Mouse (Mus musculus) left cerebral cortex, postnatal 4 days (tissue): ENCODE measurements around the gene Mknk2. TPM values are rescaled to one million over a fixed set of nuclear protein-coding genes. Genes with fewer than 3 reads are reported as not detected.

ENCODE experiments used
- DNase-seq: peaks from one replicate; pipeline ENCODE4 v3.0.0-alpha.2; 2022
- intact Hi-C: fragments of 180-260 bp; cut with DNase I; formaldehyde crosslinking; loops from one replicate; pipeline ENCODE4 v1.15.1; 2025
- total RNA-seq, 2 experiments: library from RNA; stranded (reverse); gene quantifications; 2 replicates each; pipeline ENCODE4 v1.2.3; 2021

Mknk2 gene
- total RNA-seq, 2 experiments from 2014 or later: 61.6 to 67.1 TPM

- intact Hi-C loops: no loop called here
- DNase-seq: no peak
These were observed 15.6 kb upstream of the Mknk2 start for GRCm38 (mm10) chr10:80693401-80694045.

GRCm38 (mm10) chr10:80692249-80693165 is 14.6 kb upstream of the Mknk2 start:
- no peak for DNase-seq
- intact Hi-C loops: no loop called here

- DNase-seq: peak; percentile 74
- intact Hi-C loops: loop anchor here (5.0 kb wide), 1 partner anchor 111 kb away; the partner anchor contains the start of gene Klf16
These were observed 9.9 kb upstream of the Mknk2 start for GRCm38 (mm10) chr10:80687850-80688249.

GRCm38 (mm10) chr10:80686617-80687016 is 8.7 kb upstream of the Mknk2 start:
- intact Hi-C loops: loop anchor here (5.0 kb wide), 1 partner anchor 109 kb away; the partner anchor contains the start of gene Klf16
- no peak for DNase-seq

GRCm38 (mm10) chr10:80684984-80685383 is 7.1 kb upstream of the Mknk2 start:
- intact Hi-C loops: loop anchor here (5.0 kb wide), 1 partner anchor 108 kb away; the partner anchor contains the start of gene Klf16
- DNase-seq: no peak

- intact Hi-C loops: no loop called here
- DNase-seq: peak; percentile 56
These were observed 6.3 kb upstream of the Mknk2 start for GRCm38 (mm10) chr10:80684214-80684613.

GRCm38 (mm10) chr10:80683647-80684046 is 5.7 kb upstream of the Mknk2 start:
- intact Hi-C loops: no loop called here
- no peak for DNase-seq

- no peak for DNase-seq
- intact Hi-C loops: no loop called here
These were observed 4.1 kb upstream of the Mknk2 start for GRCm38 (mm10) chr10:80682003-80682402.

- intact Hi-C loops: no loop called here
- DNase-seq: no peak
These were observed 2.4 kb upstream of the Mknk2 start for GRCm38 (mm10) chr10:80680260-80680696.

GRCm38 (mm10) chr10:80679556-80680259 is 1.8 kb upstream of the Mknk2 start:
- intact Hi-C loops: no loop called here
- no peak for DNase-seq

- intact Hi-C loops: no loop called here
- DNase-seq: no peak
These were observed 877 bp upstream of the Mknk2 start for GRCm38 (mm10) chr10:80678601-80679377.

GRCm38 (mm10) chr10:80677128-80677875 is 610 bp downstream of the Mknk2 start:
- no peak for DNase-seq
- intact Hi-C loops: no loop called here

GRCm38 (mm10) chr10:80676198-80676928 is 1.5 kb downstream of the Mknk2 start:
- intact Hi-C loops: no loop called here
- peak; percentile 100 for DNase-seq

GRCm38 (mm10) chr10:80675405-80676197 is 2.3 kb downstream of the Mknk2 start:
- intact Hi-C loops: no loop called here
- no peak for DNase-seq

GRCm38 (mm10) chr10:80674851-80675404 is 3.0 kb downstream of the Mknk2 start:
- DNase-seq: no peak
- intact Hi-C loops: no loop called here

GRCm38 (mm10) chr10:80674161-80674711 is 3.7 kb downstream of the Mknk2 start:
- intact Hi-C loops: no loop called here

GRCm38 (mm10) chr10:80673690-80674089 is 4.2 kb downstream of the Mknk2 start:
- intact Hi-C loops: no loop called here

More at GRCm38 (mm10) chr10:80674161-80674711, 3.7 kb downstream of the Mknk2 start:
- no peak for DNase-seq

More at GRCm38 (mm10) chr10:80673690-80674089, 4.2 kb downstream of the Mknk2 start:
- no peak for DNase-seq
